Mouse (Mus musculus): ENCODE data around the gene Rbm20. TPM values are rescaled to one million over a fixed set of nuclear protein-coding genes. Genes with fewer than 3 reads are reported as not detected.
"Not testable (repeated sequence)": the region's sequence is repeated elsewhere in the genome, so short reads cannot be mapped to it uniquely, and the experiment has no call there.

Rbm20 gene
- polyA plus RNA-seq, 1 experiment from 2014 or later, result 3.6 TPM

GRCm38 (mm10) chr19:53803954-53804353 lies 126.8 kb downstream of the Rbm20 start:
- Histone ChIP-seq H3K4me2 (replicated peaks; ENCODE audit: low read depth, low read length) (no peak overlapping the region), H3K9me3 (ENCODE audit: control insufficient read depth, low read length) (no peaks in the 10 kb centered on the region), H3K27ac (ENCODE audit: low read depth, low read length) (no peak overlapping the region), H3K36me3 (ENCODE audit: control insufficient read depth, insufficient read depth, low read length) (no peaks in the 10 kb centered on the region), H3K9ac (ENCODE audit: low read depth, low read length) (no peak overlapping the region), H3K4me1 (ENCODE audit: control insufficient read depth, insufficient read depth, low read length) (peaks cover 20% of the 10 kb centered on the region), H3K4me3 (ENCODE audit: low read length) (no peak overlapping the region), H3K27me3 (ENCODE audit: control insufficient read depth, insufficient read depth, low read length) (no peaks in the 10 kb centered on the region)
- no peak for ATAC-seq (ENCODE audit: low FRiP score, low TSS enrichment)
- 63% methylated on average over 2 of the region's 2 CpGs for WGBS

DNA sequence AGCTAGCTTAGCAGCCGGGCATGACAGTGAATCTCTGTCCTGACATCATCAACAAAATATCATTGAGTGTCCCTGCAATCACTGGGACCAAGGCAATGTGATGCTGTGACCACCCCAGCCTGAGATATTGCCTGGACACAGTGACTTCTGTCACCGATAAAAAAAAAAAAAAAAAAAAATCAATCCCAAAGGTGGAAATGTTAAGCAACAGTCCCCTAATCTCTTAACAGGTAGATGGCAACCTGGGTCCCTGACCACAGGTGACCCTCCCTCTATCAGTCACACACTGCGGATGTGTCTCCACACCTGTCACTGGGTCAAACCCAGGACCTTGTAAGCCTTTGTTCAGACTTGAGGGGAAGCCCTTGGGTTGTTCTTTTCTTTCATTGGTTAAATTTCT lies 128.0 kb downstream of the Rbm20 start:
- H3K4me2 ChIP-seq (replicated peaks; ENCODE audit: low read depth, low read length), result no peak overlapping the region
- 85% methylated on average over 3 of the region's 3 CpGs for WGBS
- no peak for ATAC-seq (ENCODE audit: low FRiP score, low TSS enrichment)

DNA sequence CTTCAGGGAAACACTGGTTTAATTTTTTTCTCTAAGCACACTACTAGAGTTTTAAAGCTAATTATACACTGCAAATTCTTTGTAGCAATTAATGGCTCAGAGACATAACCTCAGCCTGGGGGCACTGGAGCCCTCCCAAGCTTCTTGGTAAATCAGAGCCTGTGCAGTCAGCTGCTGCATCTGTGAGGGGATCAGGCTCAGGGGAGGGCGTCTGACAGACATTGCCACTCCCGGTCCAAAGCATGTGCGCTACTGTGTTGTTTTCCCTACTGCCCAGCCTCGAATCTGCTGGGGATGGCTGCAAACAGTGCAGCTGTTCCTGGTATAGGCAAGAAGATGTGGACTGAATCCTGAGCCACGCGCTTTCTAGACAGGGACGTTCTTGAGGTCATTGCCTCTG lies 129.0 kb downstream of the Rbm20 start:
- Histone ChIP-seq H3K4me2 (replicated peaks; ENCODE audit: low read depth, low read length) (no peak overlapping the region), H3K27ac (ENCODE audit: low read depth, low read length) (no peak overlapping the region), H3K9ac (ENCODE audit: low read depth, low read length) (no peak overlapping the region), H3K4me3 (ENCODE audit: low read length) (no peak overlapping the region), H3K27me3 (ENCODE audit: control insufficient read depth, insufficient read depth, low read length) (no peaks in the 10 kb centered on the region), H3K4me1 (ENCODE audit: control insufficient read depth, insufficient read depth, low read length) (peaks cover 34% of the 10 kb centered on the region), H3K36me3 (ENCODE audit: control insufficient read depth, insufficient read depth, low read length) (no peaks in the 10 kb centered on the region), H3K9me3 (ENCODE audit: control insufficient read depth, low read length) (no peaks in the 10 kb centered on the region)
- no peak for ATAC-seq (ENCODE audit: low FRiP score, low TSS enrichment)
- WGBS, result 36% methylated on average over 7 of the region's 7 CpGs

More for the DNA sequence above, 128.0 kb downstream of the Rbm20 start:
- Histone ChIP-seq H3K36me3 (ENCODE audit: control insufficient read depth, insufficient read depth, low read length) (no peaks in the 10 kb centered on the region), H3K4me3 (ENCODE audit: low read length) (no peak overlapping the region), H3K9ac (ENCODE audit: low read depth, low read length) (no peak overlapping the region), H3K9me3 (ENCODE audit: control insufficient read depth, low read length) (no peaks in the 10 kb centered on the region), H3K27me3 (ENCODE audit: control insufficient read depth, insufficient read depth, low read length) (no peaks in the 10 kb centered on the region), H3K27ac (ENCODE audit: low read depth, low read length) (no peak overlapping the region), H3K4me1 (ENCODE audit: control insufficient read depth, insufficient read depth, low read length) (peaks cover 31% of the 10 kb centered on the region)

GRCm38 (mm10) chr19:53806526-53807275 lies 129.6 kb downstream of the Rbm20 start:
- not testable (repeated sequence) for H3K27me3 ChIP-seq (ENCODE audit: control insufficient read depth, insufficient read depth, low read length); H3K27ac ChIP-seq (ENCODE audit: low read depth, low read length); ATAC-seq (ENCODE audit: low FRiP score, low TSS enrichment); H3K36me3 ChIP-seq (ENCODE audit: control insufficient read depth, insufficient read depth, low read length); H3K9ac ChIP-seq (ENCODE audit: low read depth, low read length); H3K9me3 ChIP-seq (ENCODE audit: control insufficient read depth, low read length); H3K4me2 ChIP-seq (replicated peaks; ENCODE audit: low read depth, low read length); H3K4me3 ChIP-seq (ENCODE audit: low read length)
- peaks cover 31% of the 10 kb centered on the region for H3K4me1 ChIP-seq (ENCODE audit: control insufficient read depth, insufficient read depth, low read length)
- 79% methylated on average over 6 of the region's 6 CpGs for WGBS

DNA sequence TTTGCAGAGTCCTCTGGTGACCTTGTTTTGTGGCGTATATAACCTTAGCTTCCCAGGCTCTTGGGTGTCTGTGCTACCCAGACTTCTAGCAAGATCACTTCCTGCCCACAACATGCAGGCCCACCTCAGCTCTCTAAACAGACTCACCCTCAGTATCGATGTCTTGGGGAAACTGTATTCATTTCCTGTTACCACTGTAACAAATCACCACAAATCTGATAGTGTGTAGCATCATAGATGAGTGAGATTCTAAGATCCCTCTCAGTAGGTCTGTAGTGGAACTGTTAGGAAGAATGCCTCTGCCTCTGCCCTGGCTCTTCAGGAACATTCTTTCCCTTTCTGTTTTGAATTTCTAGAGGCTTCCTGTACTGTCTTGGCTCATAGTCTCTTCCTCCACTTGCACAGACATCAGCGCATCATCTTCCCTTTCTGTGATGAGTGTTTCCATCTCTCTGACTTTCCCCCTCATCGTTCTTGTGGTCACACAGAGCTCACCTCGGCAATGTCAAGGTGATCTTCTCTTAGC lies 130.2 kb downstream of the Rbm20 start:
- no peak overlapping the region for H3K4me3 ChIP-seq (ENCODE audit: low read length)
- H3K4me1 ChIP-seq (ENCODE audit: control insufficient read depth, insufficient read depth, low read length), result peaks cover 30% of the 10 kb centered on the region
- no peaks in the 10 kb centered on the region for H3K9me3 ChIP-seq (ENCODE audit: control insufficient read depth, low read length)
- H3K27me3 ChIP-seq (ENCODE audit: control insufficient read depth, insufficient read depth, low read length), result no peaks in the 10 kb centered on the region
- H3K9ac ChIP-seq (ENCODE audit: low read depth, low read length), result no peak overlapping the region
- H3K27ac ChIP-seq (ENCODE audit: low read depth, low read length), result no peak overlapping the region
- no peak for ATAC-seq (ENCODE audit: low FRiP score, low TSS enrichment)
- H3K36me3 ChIP-seq (ENCODE audit: control insufficient read depth, insufficient read depth, low read length), result no peaks in the 10 kb centered on the region
- 82% methylated on average over 5 of the region's 5 CpGs for WGBS
- no peak overlapping the region for H3K4me2 ChIP-seq (replicated peaks; ENCODE audit: low read depth, low read length)

DNA sequence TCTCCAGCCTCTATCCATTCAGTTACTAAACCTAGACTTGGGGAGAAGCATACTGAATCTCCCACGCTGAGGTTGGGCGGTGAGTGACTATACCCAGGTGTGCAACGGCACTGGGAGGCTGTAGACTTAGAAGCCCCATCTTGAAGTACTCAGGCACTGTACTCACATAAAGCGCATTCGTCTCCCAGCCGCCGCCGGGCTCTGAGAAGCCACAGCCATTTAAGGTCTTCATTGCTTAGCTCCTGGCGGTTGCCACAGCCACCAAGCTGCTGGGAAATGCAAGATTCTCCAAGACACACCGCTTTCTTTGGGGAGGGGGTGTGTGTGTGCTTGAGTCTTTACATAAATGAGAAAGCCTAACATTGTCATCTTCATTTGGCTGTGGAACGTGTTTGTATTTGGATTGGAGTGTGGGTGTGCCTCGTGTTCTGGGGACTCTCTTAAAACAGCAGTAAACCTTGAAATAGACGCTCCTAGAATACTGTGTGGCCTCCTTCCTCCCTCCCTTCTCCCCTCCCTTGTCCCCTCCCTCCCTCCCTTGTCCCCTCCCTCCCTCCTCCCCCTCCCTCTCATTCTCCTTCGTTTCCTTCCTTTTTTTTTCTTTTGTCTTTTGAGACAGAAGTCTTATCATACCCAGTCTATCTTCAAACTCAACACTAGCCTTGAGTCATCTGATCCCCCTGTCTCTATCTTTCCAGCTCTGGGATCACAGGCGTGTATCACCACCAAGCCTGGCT lies 131.1 kb downstream of the Rbm20 start:
- no peaks in the 10 kb centered on the region for H3K36me3 ChIP-seq (ENCODE audit: control insufficient read depth, insufficient read depth, low read length)
- 40% methylated on average over 15 of the region's 15 CpGs for WGBS
- H3K4me2 ChIP-seq (replicated peaks; ENCODE audit: low read depth, low read length), result no peak overlapping the region
- no peak overlapping the region for H3K9ac ChIP-seq (ENCODE audit: low read depth, low read length)
- no peak for ATAC-seq (ENCODE audit: low FRiP score, low TSS enrichment)
- peaks cover 30% of the 10 kb centered on the region for H3K4me1 ChIP-seq (ENCODE audit: control insufficient read depth, insufficient read depth, low read length)
- H3K9me3 ChIP-seq (ENCODE audit: control insufficient read depth, low read length), result no peaks in the 10 kb centered on the region
- no peak overlapping the region for H3K27ac ChIP-seq (ENCODE audit: low read depth, low read length)
- no peak overlapping the region for H3K4me3 ChIP-seq (ENCODE audit: low read length)
- no peaks in the 10 kb centered on the region for H3K27me3 ChIP-seq (ENCODE audit: control insufficient read depth, insufficient read depth, low read length)

DNA sequence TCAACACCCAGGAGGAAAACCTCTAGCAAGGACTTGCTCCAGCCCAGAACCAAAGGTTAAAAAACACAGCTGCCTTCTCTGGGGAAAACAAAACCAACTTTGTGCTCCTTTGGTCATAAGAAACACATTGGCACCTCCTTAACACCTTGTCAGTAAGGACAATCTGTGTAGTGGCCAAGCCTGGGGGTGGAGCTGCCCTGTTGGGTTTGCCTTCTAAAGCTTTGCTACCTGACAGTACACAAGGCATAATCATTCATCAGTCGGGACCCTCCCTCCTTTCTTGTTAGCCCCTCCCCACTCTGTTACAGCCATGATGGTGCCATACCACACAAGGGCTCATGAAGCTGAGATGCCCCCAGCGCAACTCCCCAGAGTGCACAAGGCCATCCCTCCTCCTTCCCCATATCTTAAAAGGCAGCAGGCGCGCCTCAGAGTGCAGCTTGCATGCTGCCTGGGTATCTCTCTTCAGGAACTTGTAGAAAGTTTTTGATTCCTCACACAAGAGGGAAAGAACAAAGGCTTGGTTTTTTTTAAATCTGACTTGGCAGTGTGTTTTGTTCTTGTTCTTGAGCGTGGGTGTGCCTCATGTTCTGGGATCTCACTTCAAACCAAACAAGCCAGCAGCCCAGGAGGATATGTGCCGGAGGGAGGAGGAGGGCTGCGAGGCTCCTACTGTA lies 132.2 kb downstream of the Rbm20 start:
- WGBS, result 60% methylated on average over 7 of the region's 7 CpGs
- Histone ChIP-seq H3K4me1 (ENCODE audit: control insufficient read depth, insufficient read depth, low read length) (peaks cover 30% of the 10 kb centered on the region), H3K9me3 (ENCODE audit: control insufficient read depth, low read length) (no peaks in the 10 kb centered on the region), H3K9ac (ENCODE audit: low read depth, low read length) (no peak overlapping the region), H3K27ac (ENCODE audit: low read depth, low read length) (peak overlapping the region; percentile 45; the same call in 1 of the 2 replicates), H3K27me3 (ENCODE audit: control insufficient read depth, insufficient read depth, low read length) (no peaks in the 10 kb centered on the region), H3K4me2 (replicated peaks; ENCODE audit: low read depth, low read length) (no peak overlapping the region), H3K36me3 (ENCODE audit: control insufficient read depth, insufficient read depth, low read length) (no peaks in the 10 kb centered on the region), H3K4me3 (ENCODE audit: low read length) (no peak overlapping the region)
- no peak for ATAC-seq (ENCODE audit: low FRiP score, low TSS enrichment)

DNA sequence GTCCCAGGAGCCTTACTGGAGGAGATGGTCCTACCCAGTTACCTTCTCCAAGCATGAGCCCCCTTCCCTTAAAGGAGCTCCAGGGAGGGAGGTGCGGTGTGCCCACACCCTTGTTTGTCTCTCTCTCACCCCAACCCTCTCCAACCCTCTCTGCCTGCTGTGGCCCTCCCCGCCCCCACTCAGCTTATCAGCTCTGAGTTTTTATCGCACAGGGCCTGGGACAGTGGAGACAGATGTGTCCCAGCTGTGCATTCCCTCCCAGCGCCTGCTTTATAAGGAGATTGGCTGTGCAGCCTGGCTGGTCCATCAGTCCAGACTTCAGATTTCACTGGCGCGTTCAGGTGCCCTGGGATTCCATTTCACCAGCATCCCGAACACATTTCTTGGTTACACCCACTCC lies 132.9 kb downstream of the Rbm20 start:
- no peaks in the 10 kb centered on the region for H3K36me3 ChIP-seq (ENCODE audit: control insufficient read depth, insufficient read depth, low read length)
- H3K4me3 ChIP-seq (ENCODE audit: low read length), result 0 out of 2 replicates have a peak overlapping the region, but pooled peaks have one; percentile 1
- no peaks in the 10 kb centered on the region for H3K27me3 ChIP-seq (ENCODE audit: control insufficient read depth, insufficient read depth, low read length)
- H3K4me2 ChIP-seq (replicated peaks; ENCODE audit: low read depth, low read length), result no peak overlapping the region; the same call in 1 of the 2 replicates
- peaks cover 30% of the 10 kb centered on the region for H3K4me1 ChIP-seq (ENCODE audit: control insufficient read depth, insufficient read depth, low read length)
- 24% methylated on average over 7 of the region's 7 CpGs for WGBS
- no peak overlapping the region for H3K9ac ChIP-seq (ENCODE audit: low read depth, low read length)
- no peaks in the 10 kb centered on the region for H3K9me3 ChIP-seq (ENCODE audit: control insufficient read depth, low read length)
- peak overlapping the region; percentile 45 for H3K27ac ChIP-seq (ENCODE audit: low read depth, low read length)
- peak; percentile 64 for ATAC-seq (ENCODE audit: low FRiP score, low TSS enrichment)

All from kidney, embryonic 14.5 days (tissue).